Mouse (Mus musculus) left cerebral cortex, postnatal 25 days (tissue): ENCODE data around the gene Txlna. TPM values are rescaled to one million over a fixed set of nuclear protein-coding genes. Genes with fewer than 3 reads are reported as not detected.
A peak's percentile ranks its signal among the peaks of the same experiment; 100 is the strongest.

Experiments used
- DNase-seq, 2 experiments: peaks; one replicate each; pipeline ENCODE4 v3.0.0; 2022; ENCODE audit warnings: low spot score in 2 of 2, mixed read lengths in 1 of 2
- intact Hi-C: fragments of 180-260 bp; cut with DNase I; formaldehyde crosslinking; loops from one replicate; pipeline ENCODE4 v1.15.1; 2025
- microRNA-seq, 2 experiments: library from miRNA; unstranded; fragments of <30 nt; microRNA quantifications; one replicate each; pipeline ENCODE4 v1.2.0; 2022
- total RNA-seq, 2 experiments: library from RNA; stranded (reverse); gene quantifications; 2 replicates each; pipeline ENCODE4 v1.2.3; 2021

Gene Txlna
- total RNA-seq, 2 experiments from 2014 or later = 41.2 to 43.4 TPM

- DNase-seq = no peak
- intact Hi-C loops = loop anchor here (2.0 to 5.0 kb wide), 3 partner anchors 24 to 107 kb away; partner anchors contain the start of gene Hdac1
These were observed 31.7 kb downstream of the Txlna start for GRCm38 (mm10) chr4:129609139-129609631.

GRCm38 (mm10) chr4:129608426-129609025 is 32.3 kb downstream of the Txlna start:
- intact Hi-C loops = loop anchor here (2.0 to 5.0 kb wide), 3 partner anchors 24 to 106 kb away; partner anchors contain the start of gene Hdac1
- DNase-seq = peak; percentile 82 to 89

GRCm38 (mm10) chr4:129600233-129601158 is 40.4 kb downstream of the Txlna start, which contains the start of the genes Eif3i and Tmem234:
Eif3i (minus strand) TSS chr4:129600648.
Tmem234 (plus strand) TSS chr4:129600668.
- intact Hi-C loops = loop anchor here (5.0 kb wide), 1 partner anchor 138 kb away; the partner anchor contains the start of gene Bsdc1
- peak; percentile 86 to 91 for DNase-seq

- no peak for DNase-seq
- intact Hi-C loops = no loop called here
These were observed 52.0 kb downstream of the Txlna start for GRCm38 (mm10) chr4:129588865-129589264.

GRCm38 (mm10) chr4:129586943-129587342 is 53.9 kb downstream of the Txlna start:
- intact Hi-C loops = no loop called here
- no peak for DNase-seq

- DNase-seq = no peak
- intact Hi-C loops = loop anchor here (2.0 kb wide), 1 partner anchor 23 kb away; no protein-coding TSS in a partner anchor
These were observed 55.1 kb downstream of the Txlna start for GRCm38 (mm10) chr4:129585773-129586172.

- intact Hi-C loops = loop anchor here (2.0 kb wide), 1 partner anchor 24 kb away; no protein-coding TSS in a partner anchor
- DNase-seq = peak; percentile 84 to 86
These were observed 55.8 kb downstream of the Txlna start for GRCm38 (mm10) chr4:129584884-129585608.

GRCm38 (mm10) chr4:129584370-129584769 is 56.5 kb downstream of the Txlna start:
- DNase-seq = no peak
- intact Hi-C loops = loop anchor here (2.0 kb wide), 1 partner anchor 24 kb away; no protein-coding TSS in a partner anchor

GRCm38 (mm10) chr4:129582251-129582650 is 58.6 kb downstream of the Txlna start:
- intact Hi-C loops = no loop called here
- DNase-seq = no peak

- intact Hi-C loops = no loop called here
- DNase-seq = no peak
These were observed 60.5 kb downstream of the Txlna start for GRCm38 (mm10) chr4:129580347-129580746.

GRCm38 (mm10) chr4:129578466-129578865 is 62.4 kb downstream of the Txlna start, which contains the start of gene Fam167b:
Fam167b (minus strand) TSS chr4:129578549.
- DNase-seq = peak in 1 of 2 experiments; percentile 38
- intact Hi-C loops = no loop called here

GRCm38 (mm10) chr4:129577688-129578087 is 63.2 kb downstream of the Txlna start:
- intact Hi-C loops = no loop called here
- DNase-seq = no peak

- DNase-seq = peak; percentile 41 to 50
- intact Hi-C loops = no loop called here
These were observed 63.9 kb downstream of the Txlna start for GRCm38 (mm10) chr4:129576863-129577491.

Small RNA genes lying within 50 kb of the gene (microRNA-seq; reads per million reads assigned to microRNA genes)
- gene Mir7016 = 4.5 to 6.4 reads per million in 2 experiments

Other genes with a start within 250 kb of the Txlna start
- 1 to 10 TPM; 4.5 to 4.6 TPM for gene Zbtb8b, start 200.2 kb downstream of the Txlna start, total RNA-seq
- gene Bsdc1, start 179.5 kb downstream of the Txlna start, total RNA-seq = 10 to 100 TPM; 51.7 to 58.8 TPM
- under 1 TPM; 0.25 to 0.37 TPM for gene Tssk3, start 150.0 kb downstream of the Txlna start, total RNA-seq
- gene Fam229a, start 149.9 kb downstream of the Txlna start, total RNA-seq = not detected
- 100 to 1,000 TPM; 196 to 227 TPM for gene Marcksl1, start 127.5 kb downstream of the Txlna start, total RNA-seq
- gene Hdac1, start 98.4 kb downstream of the Txlna start, total RNA-seq = 10 to 100 TPM; 28.5 to 31.6 TPM
- 1 to 10 TPM; 2.5 to 2.7 TPM for gene Lck, start 67.4 kb downstream of the Txlna start, total RNA-seq
- gene Fam167b, start 62.5 kb downstream of the Txlna start, total RNA-seq = under 1 TPM in 1 of 2 experiments, not detected in 1; 0.50 TPM
- 100 to 1,000 TPM; 133 to 136 TPM for gene Eif3i, start 40.4 kb downstream of the Txlna start, total RNA-seq
- gene Tmem234, start 40.4 kb downstream of the Txlna start, total RNA-seq = 10 to 100 TPM; 96.6 to 96.8 TPM
- gene Dcdc2b, start 26.8 kb downstream of the Txlna start, total RNA-seq = 1 to 10 TPM; 4.3 to 4.7 TPM
- gene Iqcc, start 22.0 kb downstream of the Txlna start, total RNA-seq = 10 to 100 TPM; 29.8 to 37.0 TPM
- gene Ccdc28b, start 17.1 kb downstream of the Txlna start, total RNA-seq = 10 to 100 TPM; 66.5 to 67.5 TPM
- gene Kpna6, start 31.7 kb upstream of the Txlna start, total RNA-seq = 100 to 1,000 TPM in 1 of 2 experiments, 10 to 100 TPM in 1; 86.5 to 106 TPM
- gene Tmem39b, start 55.8 kb upstream of the Txlna start, total RNA-seq = 10 to 100 TPM; 13.0 to 13.4 TPM
- gene Khdrbs1, start 101.2 kb upstream of the Txlna start, total RNA-seq = 10 to 100 TPM; 87.6 to 88.7 TPM
- gene Ptp4a2, start 170.2 kb upstream of the Txlna start, total RNA-seq = 100 to 1,000 TPM; 115 to 138 TPM